Mouse (Mus musculus) hindbrain, embryonic 15.5 days (tissue): ENCODE measurements around the gene Pmepa1. TPM values are rescaled to one million over a fixed set of nuclear protein-coding genes. Genes with fewer than 3 reads are reported as not detected.

Experiments used
- ATAC-seq: fragments of 200-750 bp; cut with Nextera tagmentation; 2 replicates; pipeline ENCODE4 v1.8.0; 2017; ENCODE audit warnings: low read depth, moderate number of reproducible peaks, moderate TSS enrichment; ENCODE audit not compliant: low FRiP score
- H3K27ac ChIP-seq: fragments of 300-500 bp; sonication (generic); replicated peaks from 2 replicates; pipeline ENCODE4 v1.5.1; 2015; ENCODE audit warnings: mild to moderate bottlenecking, inconsistent platforms
- H3K27me3 ChIP-seq: fragments of 300-500 bp; sonication (generic); 2 replicates; pipeline ENCODE4 v1.6.1; 2015; ENCODE audit warnings: control low read depth, inconsistent platforms
- H3K36me3 ChIP-seq: fragments of 300-500 bp; sonication (generic); 2 replicates; pipeline ENCODE4 v1.6.1; 2015; ENCODE audit warnings: control low read depth, inconsistent platforms
- H3K4me1 ChIP-seq: fragments of 300-500 bp; sonication (generic); replicated peaks from 2 replicates; pipeline ENCODE4 v1.6.1; 2015; ENCODE audit warnings: control low read depth, inconsistent platforms
- H3K4me2 ChIP-seq: fragments of 300-500 bp; sonication (generic); 2 replicates; pipeline ENCODE4 v1.6.1; 2015; ENCODE audit warnings: moderate library complexity, mild to moderate bottlenecking, inconsistent platforms
- H3K4me3 ChIP-seq: fragments of 300-500 bp; sonication (generic); 2 replicates; pipeline ENCODE4 v1.5.1; 2015; ENCODE audit warnings: mild to moderate bottlenecking, inconsistent platforms
- H3K9ac ChIP-seq: fragments of 300-500 bp; sonication (generic); 2 replicates; pipeline ENCODE4 v1.6.1; 2015; ENCODE audit warnings: inconsistent platforms
- H3K9me3 ChIP-seq: fragments of 300-500 bp; sonication (generic); 2 replicates; pipeline ENCODE4 v1.6.1; 2016; ENCODE audit warnings: control low read depth, inconsistent platforms
- WGBS: fragments of 180-500 bp; shearing (Covaris S2); methylation state at CpG from one replicate; pipeline ENCODE4 v1.1.7; 2015; 5-methylcytosine and 5-hydroxymethylcytosine counted together
- polyA plus RNA-seq: library from polyadenylated mRNA; unstranded; fragments of >200 nt; fragmentation: Nextera tagmentation; extraction: Ambion mirVana; gene quantifications from 2 replicates; pipeline ENCODE4 v1.2.1, GENCODE M21; 2015

Gene Pmepa1
- polyA plus RNA-seq, 1 experiment from 2014 or later, result 5.0 TPM

GRCm38 (mm10) chr2:173218416-173219141 lies 57.8 kb downstream of the Pmepa1 start, which contains the start of gene Zbp1:
Zbp1 (minus strand) TSS chr2:173218923.
- Histone ChIP-seq H3K4me3 (no peak within 1 kb of the TSS), H3K27me3 (no peaks in the 10 kb centered on the region), H3K36me3 (no peaks in the 10 kb centered on the region), H3K27ac (no peak within 1 kb of the TSS), H3K4me2 (no peak within 1 kb of the TSS), H3K9ac (no peak within 1 kb of the TSS), H3K9me3 (no peaks in the 10 kb centered on the region), H3K4me1 (no peaks in the 10 kb centered on the region)
- ATAC-seq, result no peak
- 69% methylated on average over 11 of the region's 11 CpGs for WGBS

DNA sequence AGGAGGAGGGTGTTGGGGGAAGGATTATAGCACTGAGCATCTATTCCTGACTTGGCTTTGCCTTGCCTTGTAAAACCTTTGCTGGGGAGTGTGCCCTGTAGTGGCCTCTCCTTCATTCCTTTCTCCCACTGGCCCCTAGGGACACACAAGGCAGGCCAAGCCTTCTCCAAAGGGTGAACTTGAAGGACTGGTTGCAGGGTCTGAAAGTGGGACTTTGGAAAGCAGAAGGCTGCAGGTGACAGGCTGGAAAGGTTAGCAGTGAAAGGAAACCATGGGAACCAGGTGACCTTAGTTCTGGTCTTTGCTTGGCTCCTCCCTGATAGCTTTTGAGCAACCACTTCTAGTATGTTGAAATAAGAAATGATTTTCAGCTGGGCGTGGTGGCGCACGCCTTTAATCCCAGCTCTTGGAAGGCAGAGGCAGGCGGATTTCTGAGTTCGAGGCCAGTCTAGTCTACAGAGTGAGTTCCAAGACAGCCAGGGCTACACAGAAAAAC lies 58.5 kb downstream of the Pmepa1 start:
- Histone ChIP-seq H3K27ac (no peak overlapping the region), H3K27me3 (no peaks in the 10 kb centered on the region), H3K4me1 (no peaks in the 10 kb centered on the region), H3K4me3 (no peak overlapping the region), H3K9ac (no peak overlapping the region), H3K36me3 (no peaks in the 10 kb centered on the region), H3K4me2 (no peak overlapping the region), H3K9me3 (no peaks in the 10 kb centered on the region)
- no peak for ATAC-seq
- 92% methylated on average over 5 of the region's 5 CpGs for WGBS

DNA sequence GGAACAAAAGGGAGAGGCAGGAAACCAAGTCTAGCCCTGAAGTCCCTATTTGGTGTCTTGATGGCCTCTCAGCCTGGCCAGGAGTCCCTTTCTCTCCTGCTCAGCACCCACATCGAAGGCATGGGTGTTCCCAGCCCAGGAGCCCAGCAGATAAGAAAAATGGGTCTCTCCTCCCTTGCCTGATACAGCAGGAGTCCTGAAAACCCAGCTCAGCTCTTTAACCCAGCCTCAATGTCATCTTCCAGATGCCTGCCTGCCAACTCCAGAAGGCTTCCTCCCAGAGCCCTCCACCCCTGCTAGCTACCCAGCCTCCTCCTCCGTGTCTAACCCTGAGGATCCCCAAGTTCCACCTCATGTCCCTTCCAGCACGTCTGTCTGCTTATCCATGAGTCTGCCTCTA lies 59.1 kb downstream of the Pmepa1 start:
- ATAC-seq, result no peak
- H3K4me3 ChIP-seq, result no peak overlapping the region
- no peak overlapping the region for H3K9ac ChIP-seq
- no peaks in the 10 kb centered on the region for H3K4me1 ChIP-seq
- WGBS, result 88% methylated on average over 3 of the region's 3 CpGs
- H3K9me3 ChIP-seq, result no peaks in the 10 kb centered on the region
- H3K4me2 ChIP-seq, result no peak overlapping the region
- H3K36me3 ChIP-seq, result no peaks in the 10 kb centered on the region
- H3K27me3 ChIP-seq, result no peaks in the 10 kb centered on the region
- H3K27ac ChIP-seq, result no peak overlapping the region

- Histone ChIP-seq H3K9me3 (no peaks in the 10 kb centered on the region), H3K4me3 (no peak overlapping the region), H3K4me1 (no peaks in the 10 kb centered on the region), H3K36me3 (no peaks in the 10 kb centered on the region), H3K27me3 (no peaks in the 10 kb centered on the region), H3K4me2 (no peak overlapping the region), H3K27ac (no peak overlapping the region), H3K9ac (no peak overlapping the region)
- 92% methylated on average over 7 of the region's 7 CpGs for WGBS
- ATAC-seq, result no peak
These were observed 59.5 kb downstream of the Pmepa1 start for GRCm38 (mm10) chr2:173216840-173217239.

DNA sequence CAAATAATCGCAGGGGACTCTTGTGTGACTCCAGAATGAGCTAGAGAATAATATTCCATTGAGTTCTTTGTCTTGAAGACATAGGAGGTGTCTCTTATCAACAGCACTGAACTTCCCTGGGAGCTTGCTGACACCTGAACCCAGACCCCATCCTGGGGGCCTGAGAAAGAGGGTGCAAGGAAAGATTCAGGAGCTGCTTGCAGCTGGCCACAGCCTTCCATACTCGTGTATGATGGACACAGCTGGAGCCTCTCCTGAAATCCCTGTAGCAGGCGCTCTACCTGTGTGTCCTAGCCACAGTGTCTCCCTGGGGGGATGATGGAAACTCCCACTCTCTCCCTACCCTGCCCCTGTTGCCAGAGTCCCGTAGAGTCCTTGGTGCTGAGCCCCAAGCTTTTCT lies 64.1 kb downstream of the Pmepa1 start:
- ATAC-seq, result no peak
- Histone ChIP-seq H3K27ac (no peak overlapping the region), H3K9me3 (no peaks in the 10 kb centered on the region), H3K9ac (no peak overlapping the region), H3K4me1 (no peaks in the 10 kb centered on the region), H3K36me3 (no peaks in the 10 kb centered on the region), H3K4me3 (no peak overlapping the region), H3K4me2 (no peak overlapping the region), H3K27me3 (no peaks in the 10 kb centered on the region)
- WGBS, result 82% methylated on average over 4 of the region's 4 CpGs

DNA sequence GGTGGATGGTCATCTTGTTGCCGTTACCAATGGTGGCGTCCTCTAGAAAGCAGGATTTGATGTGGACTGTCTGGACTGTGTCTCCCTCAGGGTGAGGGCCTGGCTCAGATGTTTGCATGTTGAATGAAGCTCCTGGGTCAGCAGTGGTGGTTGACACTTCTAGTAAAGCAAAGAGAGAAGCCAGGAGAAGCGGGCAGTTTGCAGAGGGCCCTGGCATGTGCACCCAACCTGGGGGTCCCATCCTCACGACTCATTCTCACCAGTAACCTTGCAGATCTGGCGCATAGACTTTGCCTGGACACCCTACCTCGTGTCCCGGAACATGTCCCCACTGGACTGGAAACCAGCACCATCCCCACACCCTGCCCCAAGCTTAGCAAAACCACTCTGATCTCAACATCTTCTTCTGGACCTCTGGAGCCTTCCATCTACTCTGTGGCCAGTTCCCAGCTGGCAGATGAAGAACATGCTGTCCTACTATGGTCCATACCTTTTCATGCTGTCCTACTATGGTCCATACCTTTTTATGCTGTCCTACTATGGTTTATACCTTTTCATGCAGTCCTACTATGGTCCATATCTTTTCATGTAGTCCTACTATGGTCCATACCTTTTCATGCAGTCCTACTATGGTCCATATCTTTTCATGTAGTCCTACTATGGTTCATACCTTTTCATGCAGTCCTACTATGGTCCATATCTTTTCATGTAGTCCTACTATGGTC lies 67.1 kb downstream of the Pmepa1 start:
- Histone ChIP-seq H3K4me1 (no peaks in the 10 kb centered on the region), H3K4me2 (no peak overlapping the region), H3K9me3 (no peaks in the 10 kb centered on the region), H3K36me3 (no peaks in the 10 kb centered on the region), H3K27ac (no peak overlapping the region), H3K27me3 (no peaks in the 10 kb centered on the region), H3K4me3 (no peak overlapping the region), H3K9ac (no peak overlapping the region)
- WGBS, result 93% methylated on average over 7 of the region's 7 CpGs
- ATAC-seq, result no peak

DNA sequence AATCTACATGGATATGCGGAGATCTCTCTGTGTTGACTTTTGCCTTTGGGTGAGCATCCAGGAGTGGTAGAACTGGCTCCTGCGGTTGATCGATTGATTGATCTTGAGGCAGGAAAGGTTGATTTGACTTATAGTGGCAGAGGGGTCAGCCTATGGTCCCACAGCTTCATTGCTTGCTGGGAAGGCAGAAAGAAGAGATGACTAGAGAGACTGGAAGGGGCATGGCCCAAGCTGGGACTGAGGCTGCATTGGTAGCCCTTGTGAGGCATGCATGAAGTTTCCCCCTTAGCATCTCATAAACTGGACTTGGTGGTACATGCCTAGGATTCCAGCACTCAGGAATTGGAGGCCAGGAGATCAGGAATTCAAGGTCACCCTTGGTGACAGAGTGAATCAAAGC lies 69.3 kb downstream of the Pmepa1 start:
- Histone ChIP-seq H3K4me2 (no peak overlapping the region), H3K9ac (no peak overlapping the region), H3K4me3 (no peak overlapping the region), H3K36me3 (no peaks in the 10 kb centered on the region), H3K27ac (no peak overlapping the region), H3K9me3 (no peaks in the 10 kb centered on the region), H3K4me1 (no peaks in the 10 kb centered on the region), H3K27me3 (no peaks in the 10 kb centered on the region)
- no peak for ATAC-seq
- 95% methylated on average over 3 of the region's 3 CpGs for WGBS

- no peaks in the 10 kb centered on the region for H3K27me3 ChIP-seq
- H3K4me2 ChIP-seq, result no peak overlapping the region
- H3K4me3 ChIP-seq, result no peak overlapping the region
- ATAC-seq, result no peak
- H3K9me3 ChIP-seq, result no peaks in the 10 kb centered on the region
- no peak overlapping the region for H3K27ac ChIP-seq
- no peaks in the 10 kb centered on the region for H3K36me3 ChIP-seq
- no peak overlapping the region for H3K9ac ChIP-seq
- 95% methylated on average over 14 of the region's 14 CpGs for WGBS
- no peaks in the 10 kb centered on the region for H3K4me1 ChIP-seq
These were observed 70.7 kb downstream of the Pmepa1 start for GRCm38 (mm10) chr2:173205563-173206099.

DNA sequence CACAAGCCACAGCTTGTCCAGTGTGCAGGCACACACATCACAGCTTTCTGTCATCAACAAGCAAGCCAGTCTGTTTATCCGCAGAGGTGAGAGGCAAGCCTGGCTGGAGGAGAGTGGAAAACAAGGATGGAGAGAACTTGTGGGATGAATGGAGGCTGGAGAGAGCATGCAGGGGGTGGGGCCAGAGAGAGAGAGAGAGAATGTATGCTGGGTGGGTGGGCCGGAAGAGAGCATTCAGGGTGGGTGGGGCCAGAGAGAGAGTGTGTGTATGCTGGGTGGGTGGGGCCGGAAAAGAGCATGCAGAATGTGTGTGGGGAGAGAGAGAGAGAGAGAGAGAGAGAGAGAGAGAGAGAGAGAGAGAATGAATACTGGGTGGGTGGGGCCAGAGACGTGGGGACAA lies 71.7 kb downstream of the Pmepa1 start:
- Histone ChIP-seq H3K9ac (no peak overlapping the region), H3K4me1 (no peaks in the 10 kb centered on the region), H3K9me3 (no peaks in the 10 kb centered on the region), H3K4me2 (no peak overlapping the region), H3K4me3 (no peak overlapping the region), H3K27ac (no peak overlapping the region), H3K36me3 (no peaks in the 10 kb centered on the region), H3K27me3 (no peaks in the 10 kb centered on the region)
- no peak for ATAC-seq
- WGBS, result 61% methylated on average over 4 of the region's 4 CpGs

GRCm38 (mm10) chr2:173203726-173204125 lies 72.6 kb downstream of the Pmepa1 start:
- WGBS, result 85% methylated on average over 3 of the region's 3 CpGs
- H3K27ac ChIP-seq, result no peak overlapping the region
- ATAC-seq, result no peak
- no peak overlapping the region for H3K9ac ChIP-seq
- no peaks in the 10 kb centered on the region for H3K36me3 ChIP-seq
- no peaks in the 10 kb centered on the region for H3K27me3 ChIP-seq
- H3K4me2 ChIP-seq, result no peak overlapping the region
- 0 out of 2 replicates have a peak, but pooled peaks cover 3% of the 10 kb centered on the region for H3K9me3 ChIP-seq
- H3K4me3 ChIP-seq, result no peak overlapping the region
- H3K4me1 ChIP-seq, result no peaks in the 10 kb centered on the region

GRCm38 (mm10) chr2:173202924-173203689 lies 73.2 kb downstream of the Pmepa1 start:
- 0 out of 2 replicates have a peak, but pooled peaks have one; percentile 42 for ATAC-seq
- Histone ChIP-seq H3K9ac (no peak overlapping the region), H3K27ac (no peak overlapping the region), H3K27me3 (no peaks in the 10 kb centered on the region), H3K4me2 (no peak overlapping the region), H3K4me1 (no peaks in the 10 kb centered on the region), H3K36me3 (no peaks in the 10 kb centered on the region), H3K4me3 (no peak overlapping the region), H3K9me3 (0 out of 2 replicates have a peak, but pooled peaks cover 3% of the 10 kb centered on the region)
- WGBS, result 74% methylated on average over 19 of the region's 19 CpGs
